Mouse (Mus musculus) heart, embryonic 15.5 days (tissue): ENCODE data around the gene Apex2. TPM values are rescaled to one million over a fixed set of nuclear protein-coding genes. Genes with fewer than 3 reads are reported as not detected.

ENCODE experiments used
- ATAC-seq: fragments of 200-750 bp; cut with Nextera tagmentation; replicated peaks from 2 replicates; pipeline ENCODE4 v1.8.0; 2017; ENCODE audit warnings: low read depth, moderate TSS enrichment; ENCODE audit not compliant: insufficient number of reproducible peaks, insufficient read depth, low FRiP score
- H3K27ac ChIP-seq: fragments of 300-500 bp; sonication (generic); 2 replicates; pipeline ENCODE4 v1.5.1; 2015; ENCODE audit warnings: mild to moderate bottlenecking, inconsistent platforms
- H3K27me3 ChIP-seq: fragments of 300-500 bp; sonication (generic); 2 replicates; pipeline ENCODE4 v1.6.1; 2015; ENCODE audit warnings: inconsistent platforms
- H3K36me3 ChIP-seq: fragments of 300-500 bp; sonication (generic); 2 replicates; pipeline ENCODE4 v1.6.1; 2015; ENCODE audit warnings: mild to moderate bottlenecking, inconsistent platforms
- H3K4me1 ChIP-seq: fragments of 300-500 bp; sonication (generic); replicated peaks from 2 replicates; pipeline ENCODE4 v1.6.1; 2015; ENCODE audit warnings: inconsistent platforms
- H3K4me2 ChIP-seq: fragments of 300-500 bp; sonication (generic); 2 replicates; pipeline ENCODE4 v1.6.1; 2015; ENCODE audit warnings: inconsistent platforms, mild to moderate bottlenecking, moderate library complexity
- H3K4me3 ChIP-seq: fragments of 300-500 bp; sonication (generic); 2 replicates; pipeline ENCODE4 v1.5.1; 2015; ENCODE audit warnings: mild to moderate bottlenecking, inconsistent platforms
- H3K9ac ChIP-seq: fragments of 300-500 bp; sonication (generic); 2 replicates; pipeline ENCODE4 v1.6.1; 2015; ENCODE audit warnings: mild to moderate bottlenecking, inconsistent platforms
- H3K9me3 ChIP-seq: fragments of 300-500 bp; sonication (generic); replicated peaks from 2 replicates; pipeline ENCODE4 v1.6.1; 2016; ENCODE audit warnings: inconsistent platforms
- WGBS: fragments of 180-500 bp; shearing (Covaris S2); methylation state at CpG from one replicate; pipeline ENCODE4 v1.1.7; 2015; ENCODE audit warnings: mixed read lengths; 5-methylcytosine and 5-hydroxymethylcytosine counted together
- polyA plus RNA-seq: library from polyadenylated mRNA; unstranded; fragments of >200 nt; fragmentation: Nextera tagmentation; extraction: Ambion mirVana; gene quantifications from 2 replicates; pipeline ENCODE4 v1.2.1, GENCODE M21; 2015

The Apex2 gene
- polyA plus RNA-seq, 1 experiment from 2014 or later: 10.0 TPM

GRCm38 (mm10) chrX:150554032-150554431 lies 35.6 kb downstream of the Apex2 start:
- no peak for ATAC-seq
- Histone ChIP-seq H3K27ac (no peak overlapping the region), H3K4me1 (no peaks in the 10 kb centered on the region), H3K4me2 (no peak overlapping the region), H3K4me3 (no peak overlapping the region), H3K9ac (no peak overlapping the region), H3K9me3 (no peaks in the 10 kb centered on the region), H3K36me3 (no peaks in the 10 kb centered on the region), H3K27me3 (no peaks in the 10 kb centered on the region)
- 65% methylated on average over 3 of the region's 3 CpGs for WGBS

- no peak for ATAC-seq
- 84% methylated on average over 2 of the region's 2 CpGs for WGBS
Measured at GRCm38 (mm10) chrX:150551986-150552385, 37.7 kb downstream of the Apex2 start.

GRCm38 (mm10) chrX:150549639-150550038 lies 40.0 kb downstream of the Apex2 start:
- Histone ChIP-seq H3K4me3 (no peak overlapping the region), H3K27ac (no peak overlapping the region), H3K9me3 (no peaks in the 10 kb centered on the region), H3K4me2 (no peak overlapping the region), H3K27me3 (no peaks in the 10 kb centered on the region), H3K4me1 (no peaks in the 10 kb centered on the region), H3K36me3 (no peaks in the 10 kb centered on the region), H3K9ac (no peak overlapping the region)
- ATAC-seq: no peak
- 51% methylated on average over 3 of the region's 3 CpGs for WGBS

More at GRCm38 (mm10) chrX:150551986-150552385, 37.7 kb downstream of the Apex2 start:
- Histone ChIP-seq H3K27me3 (no peaks in the 10 kb centered on the region), H3K9ac (no peak overlapping the region), H3K36me3 (no peaks in the 10 kb centered on the region), H3K4me1 (no peaks in the 10 kb centered on the region), H3K4me3 (no peak overlapping the region), H3K27ac (no peak overlapping the region), H3K4me2 (no peak overlapping the region), H3K9me3 (no peaks in the 10 kb centered on the region)

GRCm38 (mm10) chrX:150547239-150547638 lies 42.4 kb downstream of the Apex2 start, which contains the start of gene Alas2:
Gene Alas2 (plus strand): TSS chrX:150547375.
- H3K27ac ChIP-seq: no peak within 1 kb of the TSS
- no peaks in the 10 kb centered on the region for H3K36me3 ChIP-seq
- H3K27me3 ChIP-seq: no peaks in the 10 kb centered on the region
- WGBS: 36% methylated on average over 5 of the region's 5 CpGs
- H3K9me3 ChIP-seq: no peaks in the 10 kb centered on the region
- ATAC-seq: no peak
- H3K4me2 ChIP-seq: no peak within 1 kb of the TSS
- H3K4me3 ChIP-seq: no peak within 1 kb of the TSS
- no peak within 1 kb of the TSS for H3K9ac ChIP-seq
- no peaks in the 10 kb centered on the region for H3K4me1 ChIP-seq

GRCm38 (mm10) chrX:150541684-150542083 lies 48.0 kb downstream of the Apex2 start:
- Histone ChIP-seq H3K27me3 (no peaks in the 10 kb centered on the region), H3K9ac (no peak overlapping the region), H3K9me3 (no peaks in the 10 kb centered on the region), H3K4me2 (no peak overlapping the region), H3K4me3 (no peak overlapping the region), H3K4me1 (no peaks in the 10 kb centered on the region), H3K27ac (no peak overlapping the region), H3K36me3 (no peaks in the 10 kb centered on the region)
- no peak for ATAC-seq

GRCm38 (mm10) chrX:150540111-150540510 lies 49.6 kb downstream of the Apex2 start:
- 48% methylated on average over 2 of the region's 2 CpGs for WGBS
- Histone ChIP-seq H3K4me2 (no peak overlapping the region), H3K27me3 (no peaks in the 10 kb centered on the region), H3K9ac (no peak overlapping the region), H3K4me3 (no peak overlapping the region), H3K9me3 (no peaks in the 10 kb centered on the region), H3K27ac (no peak overlapping the region), H3K4me1 (no peaks in the 10 kb centered on the region), H3K36me3 (no peaks in the 10 kb centered on the region)
- no peak for ATAC-seq

GRCm38 (mm10) chrX:150516477-150516876 lies 73.2 kb downstream of the Apex2 start:
- H3K9ac ChIP-seq: no peak overlapping the region
- H3K27ac ChIP-seq: no peak overlapping the region
- ATAC-seq: no peak
- no peak overlapping the region for H3K4me2 ChIP-seq
- H3K4me1 ChIP-seq: no peaks in the 10 kb centered on the region
- no peaks in the 10 kb centered on the region for H3K27me3 ChIP-seq
- H3K36me3 ChIP-seq: no peaks in the 10 kb centered on the region
- 84% methylated on average over 1 of the region's 1 CpGs for WGBS
- no peaks in the 10 kb centered on the region for H3K9me3 ChIP-seq
- H3K4me3 ChIP-seq: no peak overlapping the region

- H3K4me1 ChIP-seq: no peaks in the 10 kb centered on the region
- no peaks in the 10 kb centered on the region for H3K9me3 ChIP-seq
- H3K27ac ChIP-seq: no peak overlapping the region
- no peak overlapping the region for H3K9ac ChIP-seq
- H3K27me3 ChIP-seq: no peaks in the 10 kb centered on the region
- H3K36me3 ChIP-seq: no peaks in the 10 kb centered on the region
- no peak overlapping the region for H3K4me2 ChIP-seq
- ATAC-seq: no peak
- H3K4me3 ChIP-seq: no peak overlapping the region
Measured at GRCm38 (mm10) chrX:150516015-150516414, 73.7 kb downstream of the Apex2 start.

- H3K4me3 ChIP-seq: no peak overlapping the region
- H3K9me3 ChIP-seq: no peaks in the 10 kb centered on the region
- no peaks in the 10 kb centered on the region for H3K27me3 ChIP-seq
- H3K4me1 ChIP-seq: no peaks in the 10 kb centered on the region
- no peaks in the 10 kb centered on the region for H3K36me3 ChIP-seq
- H3K27ac ChIP-seq: no peak overlapping the region
- no peak for ATAC-seq
- WGBS: 85% methylated on average over 1 of the region's 1 CpGs
- no peak overlapping the region for H3K4me2 ChIP-seq
- no peak overlapping the region for H3K9ac ChIP-seq
Measured at GRCm38 (mm10) chrX:150514127-150514526, 75.5 kb downstream of the Apex2 start.

- Histone ChIP-seq H3K4me1 (no peaks in the 10 kb centered on the region), H3K4me2 (no peak overlapping the region), H3K36me3 (no peaks in the 10 kb centered on the region), H3K27ac (no peak overlapping the region), H3K27me3 (no peaks in the 10 kb centered on the region), H3K9me3 (no peaks in the 10 kb centered on the region), H3K4me3 (no peak overlapping the region), H3K9ac (no peak overlapping the region)
- 65% methylated on average over 6 of the region's 6 CpGs for WGBS
- no peak for ATAC-seq
Measured at GRCm38 (mm10) chrX:150511274-150511673, 78.4 kb downstream of the Apex2 start.

- H3K27me3 ChIP-seq: no peaks in the 10 kb centered on the region
- H3K4me3 ChIP-seq: no peak overlapping the region
- no peaks in the 10 kb centered on the region for H3K36me3 ChIP-seq
- H3K27ac ChIP-seq: no peak overlapping the region
- H3K9me3 ChIP-seq: no peaks in the 10 kb centered on the region
- no peak overlapping the region for H3K9ac ChIP-seq
- H3K4me2 ChIP-seq: no peak overlapping the region
- WGBS: 42% methylated on average over 4 of the region's 4 CpGs
- no peaks in the 10 kb centered on the region for H3K4me1 ChIP-seq
- no peak for ATAC-seq
Measured at GRCm38 (mm10) chrX:150510631-150511030, 79.0 kb downstream of the Apex2 start.

GRCm38 (mm10) chrX:150508696-150509095 lies 81.0 kb downstream of the Apex2 start:
- no peak overlapping the region for H3K9ac ChIP-seq
- ATAC-seq: no peak
- H3K4me1 ChIP-seq: no peaks in the 10 kb centered on the region
- no peak overlapping the region for H3K4me2 ChIP-seq
- no peak overlapping the region for H3K4me3 ChIP-seq
- 76% methylated on average over 6 of the region's 6 CpGs for WGBS
- H3K27me3 ChIP-seq: no peaks in the 10 kb centered on the region
- no peaks in the 10 kb centered on the region for H3K36me3 ChIP-seq
- H3K9me3 ChIP-seq: no peaks in the 10 kb centered on the region
- no peak overlapping the region for H3K27ac ChIP-seq
